Mouse (Mus musculus): Measurements from ENCODE around the gene Tsc22d1. TPM values are rescaled to one million over a fixed set of nuclear protein-coding genes. Genes with fewer than 3 reads are reported as not detected.

Tsc22d1 gene
- 114 and 122 TPM in 2 replicates for polyA plus RNA-seq (2015; fragmentation: Nextera tagmentation; extraction: Ambion mirVana)

DNA sequence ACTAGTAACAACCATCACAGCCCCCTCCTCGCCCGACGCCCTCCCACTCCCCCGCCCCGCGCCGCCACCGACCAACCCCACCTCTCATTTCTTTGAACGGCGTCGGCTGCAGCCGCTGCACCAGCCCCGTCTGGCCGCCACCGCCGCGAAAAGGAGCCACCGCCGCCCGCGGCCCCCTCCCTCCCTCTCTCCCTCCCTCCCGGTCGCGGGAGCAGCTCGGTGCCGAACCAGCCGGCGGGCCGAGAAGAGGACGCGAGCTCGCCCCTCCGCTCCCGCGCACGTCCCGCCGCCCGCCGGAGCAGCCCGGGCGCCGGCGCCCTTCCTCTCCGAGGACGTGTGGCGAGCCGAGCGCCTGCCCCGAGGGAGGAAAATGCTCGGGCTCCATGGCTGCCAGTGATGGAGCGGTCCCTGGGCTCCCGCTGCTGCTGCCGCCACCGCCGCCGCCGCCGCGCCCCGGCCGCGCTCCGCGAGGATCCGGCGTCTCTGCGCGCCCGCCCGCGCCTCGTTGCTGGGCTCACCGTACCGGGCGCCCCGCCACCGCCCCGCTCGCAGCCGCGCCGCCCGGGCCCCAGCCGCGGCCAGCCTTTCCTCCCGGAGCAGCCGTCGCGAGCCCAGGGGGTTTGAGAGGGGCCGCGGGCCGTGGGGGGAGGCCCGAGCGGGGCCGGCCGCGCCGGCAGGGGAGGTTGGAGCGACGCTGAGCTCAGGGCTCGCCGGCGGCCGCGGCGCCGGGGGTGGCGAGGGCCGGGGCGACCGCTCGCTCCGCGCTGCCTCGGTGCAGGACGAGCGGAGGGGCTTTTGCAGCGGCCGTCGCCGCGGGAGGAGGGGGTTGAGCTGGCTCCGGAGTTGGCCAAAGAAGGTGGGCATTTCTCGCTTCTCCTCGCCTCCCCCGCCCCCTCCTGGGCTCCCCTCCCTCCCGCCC lies at the start of gene Tsc22d1:
TSS of gene Tsc22d1 (plus strand) at position 100 of the 919 bp plus-strand sequence.
- peak within 1 kb of the TSS; percentile 65 for H3K4me3 ChIP-seq (ENCODE audit: low read depth, low read length)
- H3K36me3 ChIP-seq (ENCODE audit: control insufficient read depth, insufficient read depth) = no peaks in the 10 kb centered on the region
- peak within 1 kb of the TSS; percentile 80 for H3K4me2 ChIP-seq (ENCODE audit: low read depth, low read length)
- under 1% methylated on average over 67 of the region's 128 CpGs for WGBS (ENCODE audit: insufficient replicate concordance)
- 0 out of 2 replicates have a peak within 1 kb of the TSS, but pooled peaks have one; percentile 10 for H3K27ac ChIP-seq (ENCODE audit: low read length)
- H3K27me3 ChIP-seq (ENCODE audit: control insufficient read depth, insufficient read depth, low read depth, low read length) = peaks cover 37% of the 10 kb centered on the region
- peak; percentile 23 for ATAC-seq (ENCODE audit: low read depth)
- no peaks in the 10 kb centered on the region; the same call in 1 of the 2 replicates for H3K4me1 ChIP-seq (ENCODE audit: control insufficient read depth, low read depth, low read length)
- peak within 1 kb of the TSS; percentile 60 for H3K9ac ChIP-seq (ENCODE audit: low read depth, low read length)
- no peaks in the 10 kb centered on the region for H3K9me3 ChIP-seq (replicated peaks; ENCODE audit: control insufficient read depth, low read length)

DNA sequence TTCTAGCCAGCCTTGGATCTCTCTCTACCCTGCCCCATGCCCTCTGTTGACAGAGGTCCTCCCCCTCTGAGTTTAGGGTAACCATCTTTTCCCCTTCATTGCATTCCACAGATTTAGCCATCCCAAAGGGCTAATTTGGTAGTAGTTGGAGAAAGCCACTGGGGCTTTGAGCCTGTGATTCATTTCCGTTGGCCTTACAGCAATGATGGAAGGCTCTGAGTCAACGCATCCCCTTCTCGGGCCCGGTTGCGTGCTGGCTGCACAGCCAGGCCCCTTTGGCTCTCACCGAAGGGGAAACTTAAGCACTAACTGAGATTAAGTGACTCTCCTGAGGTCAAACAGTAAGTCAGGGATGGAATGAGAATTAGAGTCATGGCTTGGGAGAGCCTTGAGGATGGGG lies 41.1 kb upstream of the Tsc22d1 start:
- 77% methylated on average over 6 of the region's 6 CpGs for WGBS (ENCODE audit: insufficient replicate concordance)
- H3K4me1 ChIP-seq (ENCODE audit: control insufficient read depth, low read depth, low read length) = no peaks in the 10 kb centered on the region
- H3K4me3 ChIP-seq (ENCODE audit: low read depth, low read length) = no peak overlapping the region

DNA sequence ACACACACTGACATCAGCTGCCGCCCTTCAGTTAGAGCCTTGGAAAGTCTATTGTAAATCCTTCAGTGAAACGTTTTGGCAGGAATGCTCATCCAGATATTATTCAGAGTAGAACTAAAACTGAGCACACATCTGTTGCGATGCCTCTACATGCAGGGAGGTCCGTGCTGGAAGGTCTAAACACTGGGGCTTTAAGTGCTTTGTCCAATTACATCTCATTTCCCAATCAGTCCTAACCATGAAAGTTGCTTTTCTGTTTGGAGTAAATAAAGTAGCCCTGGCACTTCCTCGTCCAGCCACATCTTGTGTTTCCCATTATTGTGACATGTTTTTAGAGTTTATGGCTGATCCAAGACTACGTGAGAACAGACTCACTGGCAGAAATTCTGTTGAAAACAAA lies 40.2 kb upstream of the Tsc22d1 start:
- Histone ChIP-seq H3K27me3 (ENCODE audit: control insufficient read depth, insufficient read depth, low read depth, low read length) (no peaks in the 10 kb centered on the region), H3K4me3 (ENCODE audit: low read depth, low read length) (no peak overlapping the region), H3K4me1 (ENCODE audit: control insufficient read depth, low read depth, low read length) (no peaks in the 10 kb centered on the region), H3K9ac (ENCODE audit: low read depth, low read length) (no peak overlapping the region), H3K36me3 (ENCODE audit: control insufficient read depth, insufficient read depth) (no peaks in the 10 kb centered on the region), H3K4me2 (ENCODE audit: low read depth, low read length) (no peak overlapping the region), H3K27ac (ENCODE audit: low read length) (no peak overlapping the region), H3K9me3 (replicated peaks; ENCODE audit: control insufficient read depth, low read length) (no peaks in the 10 kb centered on the region)
- WGBS (ENCODE audit: insufficient replicate concordance) = 59% methylated on average over 6 of the region's 6 CpGs
- ATAC-seq (ENCODE audit: low read depth) = no peak

More for the DNA sequence above, 41.1 kb upstream of the Tsc22d1 start:
- Histone ChIP-seq H3K9me3 (replicated peaks; ENCODE audit: control insufficient read depth, low read length) (no peaks in the 10 kb centered on the region), H3K9ac (ENCODE audit: low read depth, low read length) (no peak overlapping the region), H3K36me3 (ENCODE audit: control insufficient read depth, insufficient read depth) (no peaks in the 10 kb centered on the region), H3K4me2 (ENCODE audit: low read depth, low read length) (no peak overlapping the region), H3K27me3 (ENCODE audit: control insufficient read depth, insufficient read depth, low read depth, low read length) (no peaks in the 10 kb centered on the region), H3K27ac (ENCODE audit: low read length) (no peak overlapping the region)
- no peak for ATAC-seq (ENCODE audit: low read depth)

DNA sequence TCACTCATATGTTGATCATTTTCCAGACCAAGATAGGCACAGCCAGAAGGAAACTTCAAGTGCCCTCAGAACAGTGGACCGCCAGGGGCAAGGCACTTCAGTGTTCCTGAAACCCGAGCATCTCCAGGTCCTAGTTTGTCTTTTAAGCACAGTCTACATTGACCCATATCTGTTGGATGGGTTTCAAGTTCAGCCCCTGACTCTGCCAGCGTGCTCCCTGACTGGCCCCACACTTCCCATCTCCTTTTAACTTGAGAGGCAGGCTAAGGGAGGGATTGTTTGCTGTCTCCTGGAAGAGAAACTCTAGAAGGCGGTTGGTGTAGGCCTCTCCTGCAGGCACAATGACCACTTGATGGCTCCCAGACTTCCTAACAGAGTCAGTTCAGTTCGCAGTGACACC lies 38.2 kb upstream of the Tsc22d1 start:
- no peak for ATAC-seq (ENCODE audit: low read depth)
- Histone ChIP-seq H3K4me3 (ENCODE audit: low read depth, low read length) (no peak overlapping the region), H3K9ac (ENCODE audit: low read depth, low read length) (no peak overlapping the region), H3K4me2 (ENCODE audit: low read depth, low read length) (no peak overlapping the region), H3K4me1 (ENCODE audit: control insufficient read depth, low read depth, low read length) (no peaks in the 10 kb centered on the region), H3K27ac (ENCODE audit: low read length) (no peak overlapping the region), H3K9me3 (replicated peaks; ENCODE audit: control insufficient read depth, low read length) (no peaks in the 10 kb centered on the region), H3K27me3 (ENCODE audit: control insufficient read depth, insufficient read depth, low read depth, low read length) (no peaks in the 10 kb centered on the region), H3K36me3 (ENCODE audit: control insufficient read depth, insufficient read depth) (no peaks in the 10 kb centered on the region)
- 57% methylated on average over 5 of the region's 5 CpGs for WGBS (ENCODE audit: insufficient replicate concordance)

DNA sequence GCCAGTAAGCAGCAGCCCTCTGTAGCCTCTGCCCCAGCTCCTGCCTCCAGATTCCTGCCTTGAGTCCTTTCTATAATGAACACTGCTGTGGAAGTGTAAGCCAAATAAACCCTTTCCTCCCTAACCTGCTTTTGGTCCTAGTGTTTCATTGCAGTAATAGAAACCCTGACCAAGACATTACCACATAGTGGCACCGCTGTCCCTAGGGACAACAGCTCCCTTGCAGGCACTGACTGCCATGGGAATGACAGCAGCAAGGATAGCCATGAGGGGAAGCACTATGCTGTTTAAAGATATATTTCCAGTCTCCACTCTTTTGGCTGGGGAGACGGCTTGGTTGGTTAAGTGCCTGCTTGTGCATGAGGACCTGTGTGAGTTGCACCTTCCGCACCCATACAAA lies 35.4 kb upstream of the Tsc22d1 start:
- H3K4me2 ChIP-seq (ENCODE audit: low read depth, low read length) = no peak overlapping the region

DNA sequence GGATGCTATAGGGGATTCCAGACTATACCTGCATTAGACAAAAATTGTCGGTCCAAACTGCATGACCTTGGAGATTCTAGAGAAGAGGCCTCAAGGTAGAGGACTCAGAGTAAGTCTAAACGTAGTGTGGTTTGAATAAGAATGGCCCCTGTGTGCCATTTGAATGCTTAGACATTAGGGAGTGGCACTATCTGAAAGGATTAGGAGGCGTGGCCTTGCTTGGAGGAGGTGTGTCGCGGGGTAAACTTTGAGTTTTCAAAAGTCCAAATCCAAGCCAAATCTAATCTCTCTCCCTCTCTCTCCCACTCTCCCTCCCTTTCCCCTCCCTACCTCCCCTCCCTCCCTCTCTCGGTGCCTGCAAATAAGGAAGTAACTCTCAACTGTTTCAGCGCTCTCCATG lies 26.7 kb upstream of the Tsc22d1 start:
- H3K27ac ChIP-seq (ENCODE audit: low read length) = no peak overlapping the region
- no peak overlapping the region for H3K4me3 ChIP-seq (ENCODE audit: low read depth, low read length)
- H3K4me2 ChIP-seq (ENCODE audit: low read depth, low read length) = no peak overlapping the region
- no peak overlapping the region for H3K9ac ChIP-seq (ENCODE audit: low read depth, low read length)
- H3K9me3 ChIP-seq (replicated peaks; ENCODE audit: control insufficient read depth, low read length) = no peaks in the 10 kb centered on the region
- H3K27me3 ChIP-seq (ENCODE audit: control insufficient read depth, insufficient read depth, low read depth, low read length) = no peaks in the 10 kb centered on the region
- 60% methylated on average over 7 of the region's 7 CpGs for WGBS (ENCODE audit: insufficient replicate concordance)
- ATAC-seq (ENCODE audit: low read depth) = no peak
- no peaks in the 10 kb centered on the region for H3K36me3 ChIP-seq (ENCODE audit: control insufficient read depth, insufficient read depth)
- H3K4me1 ChIP-seq (ENCODE audit: control insufficient read depth, low read depth, low read length) = no peaks in the 10 kb centered on the region

More for the DNA sequence above, 35.4 kb upstream of the Tsc22d1 start:
- Histone ChIP-seq H3K4me3 (ENCODE audit: low read depth, low read length) (no peak overlapping the region), H3K36me3 (ENCODE audit: control insufficient read depth, insufficient read depth) (no peaks in the 10 kb centered on the region), H3K4me1 (ENCODE audit: control insufficient read depth, low read depth, low read length) (no peaks in the 10 kb centered on the region), H3K27me3 (ENCODE audit: control insufficient read depth, insufficient read depth, low read depth, low read length) (no peaks in the 10 kb centered on the region), H3K9ac (ENCODE audit: low read depth, low read length) (no peak overlapping the region), H3K9me3 (replicated peaks; ENCODE audit: control insufficient read depth, low read length) (no peaks in the 10 kb centered on the region), H3K27ac (ENCODE audit: low read length) (no peak overlapping the region)
- ATAC-seq (ENCODE audit: low read depth) = no peak
- WGBS (ENCODE audit: insufficient replicate concordance) = 76% methylated on average over 3 of the region's 3 CpGs

DNA sequence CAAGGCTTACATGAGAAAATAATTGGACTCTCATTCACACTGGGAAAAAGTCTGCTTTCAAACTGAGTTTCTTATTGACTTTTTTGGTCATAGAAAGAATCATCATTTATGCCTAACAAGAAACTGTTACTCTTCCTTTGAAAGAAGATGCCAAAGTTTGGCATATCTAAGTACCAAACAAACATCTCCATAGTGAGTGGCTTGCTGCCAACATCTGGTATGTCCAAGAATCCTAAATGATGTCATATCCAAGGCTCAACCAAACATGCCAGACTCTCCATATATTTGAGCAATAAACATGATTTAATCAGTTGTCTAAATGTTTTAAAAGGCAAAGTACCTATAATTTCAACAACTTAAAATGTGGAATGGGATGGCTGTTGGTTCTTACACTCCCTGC lies 16.5 kb upstream of the Tsc22d1 start:
- no peaks in the 10 kb centered on the region for H3K27me3 ChIP-seq (ENCODE audit: control insufficient read depth, insufficient read depth, low read depth, low read length)
- no peak overlapping the region for H3K27ac ChIP-seq (ENCODE audit: low read length)
- H3K4me1 ChIP-seq (ENCODE audit: control insufficient read depth, low read depth, low read length) = no peaks in the 10 kb centered on the region
- ATAC-seq (ENCODE audit: low read depth) = no peak
- no peaks in the 10 kb centered on the region for H3K9me3 ChIP-seq (replicated peaks; ENCODE audit: control insufficient read depth, low read length)
- H3K36me3 ChIP-seq (ENCODE audit: control insufficient read depth, insufficient read depth) = no peaks in the 10 kb centered on the region
- no peak overlapping the region for H3K4me2 ChIP-seq (ENCODE audit: low read depth, low read length)
- H3K9ac ChIP-seq (ENCODE audit: low read depth, low read length) = no peak overlapping the region
- H3K4me3 ChIP-seq (ENCODE audit: low read depth, low read length) = no peak overlapping the region

DNA sequence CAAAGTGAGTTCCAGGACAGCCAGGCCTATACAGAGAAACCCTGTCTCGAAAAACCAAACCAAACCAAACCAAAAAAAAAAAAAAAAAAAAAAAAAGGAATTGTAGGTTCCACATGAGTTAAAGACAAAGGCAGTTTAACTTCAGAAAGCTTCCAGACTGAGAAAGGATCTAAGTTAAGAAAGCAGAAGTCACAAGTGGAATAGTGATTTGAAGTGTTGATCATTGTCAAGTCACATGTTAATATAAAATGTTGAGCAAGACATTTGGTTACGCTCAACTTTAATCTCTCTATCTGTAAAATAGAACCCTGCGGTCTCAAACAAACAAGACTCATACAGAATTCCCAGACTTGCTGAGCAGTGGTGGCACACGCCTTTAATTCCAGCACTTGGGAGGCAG lies 12.2 kb upstream of the Tsc22d1 start:
- H3K27ac ChIP-seq (ENCODE audit: low read length) = no peak overlapping the region
- no peaks in the 10 kb centered on the region for H3K27me3 ChIP-seq (ENCODE audit: control insufficient read depth, insufficient read depth, low read depth, low read length)
- H3K4me2 ChIP-seq (ENCODE audit: low read depth, low read length) = no peak overlapping the region
- H3K9ac ChIP-seq (ENCODE audit: low read depth, low read length) = no peak overlapping the region
- no peaks in the 10 kb centered on the region for H3K4me1 ChIP-seq (ENCODE audit: control insufficient read depth, low read depth, low read length)
- H3K4me3 ChIP-seq (ENCODE audit: low read depth, low read length) = no peak overlapping the region
- 64% methylated on average over 4 of the region's 4 CpGs for WGBS (ENCODE audit: insufficient replicate concordance)
- no peaks in the 10 kb centered on the region for H3K9me3 ChIP-seq (replicated peaks; ENCODE audit: control insufficient read depth, low read length)
- H3K36me3 ChIP-seq (ENCODE audit: control insufficient read depth, insufficient read depth) = no peaks in the 10 kb centered on the region
- ATAC-seq (ENCODE audit: low read depth) = no peak

DNA sequence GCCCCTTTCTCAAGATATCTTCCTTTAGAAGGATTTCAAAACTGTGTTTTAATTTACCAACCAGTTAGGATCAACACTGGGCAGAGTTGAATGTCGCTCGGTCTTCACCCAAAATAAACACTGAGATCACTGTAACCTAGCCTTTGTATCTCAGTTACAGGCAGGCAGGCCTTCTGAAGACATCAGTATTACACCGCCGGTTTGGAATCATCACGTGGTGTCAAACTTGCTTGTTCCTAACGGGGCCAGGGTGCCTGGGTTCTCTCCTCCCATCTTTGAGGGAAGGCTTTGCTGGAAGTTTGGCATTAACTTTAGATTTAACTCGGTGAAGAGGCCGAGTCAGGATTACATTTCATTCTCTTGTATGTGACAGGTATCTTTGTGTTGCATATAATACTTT lies 5.7 kb upstream of the Tsc22d1 start:
- H3K9me3 ChIP-seq (replicated peaks; ENCODE audit: control insufficient read depth, low read length) = no peaks in the 10 kb centered on the region
- peaks cover 10% of the 10 kb centered on the region for H3K27me3 ChIP-seq (ENCODE audit: control insufficient read depth, insufficient read depth, low read depth, low read length)
- H3K4me2 ChIP-seq (ENCODE audit: low read depth, low read length) = no peak overlapping the region
- H3K36me3 ChIP-seq (ENCODE audit: control insufficient read depth, insufficient read depth) = no peaks in the 10 kb centered on the region
- H3K4me3 ChIP-seq (ENCODE audit: low read depth, low read length) = no peak overlapping the region
- no peak overlapping the region for H3K9ac ChIP-seq (ENCODE audit: low read depth, low read length)
- 54% methylated on average over 8 of the region's 8 CpGs for WGBS (ENCODE audit: insufficient replicate concordance)
- no peak for ATAC-seq (ENCODE audit: low read depth)
- H3K4me1 ChIP-seq (ENCODE audit: control insufficient read depth, low read depth, low read length) = no peaks in the 10 kb centered on the region
- H3K27ac ChIP-seq (ENCODE audit: low read length) = no peak overlapping the region

Data from liver, embryonic 16.5 days (tissue).